Mouse (Mus musculus) retina, adult 2 months (tissue): Measurements from ENCODE around the gene Pqlc2.

Experiments
- DNase-seq: peaks from one replicate; pipeline ENCODE4 v3.0.0-alpha.2; 2012; ENCODE audit warnings: low read depth, low spot score

Gene Pqlc2

GRCm38 (mm10) chr4:139305521-139305920, 5.0 kb downstream of the Pqlc2 start:
- DNase-seq = no peak

- no peak for DNase-seq
Observed at GRCm38 (mm10) chr4:139302241-139302640, 8.3 kb downstream of the Pqlc2 start.

- no peak for DNase-seq
Observed at GRCm38 (mm10) chr4:139301780-139302179, 8.7 kb downstream of the Pqlc2 start.

- no peak for DNase-seq
Observed at GRCm38 (mm10) chr4:139298671-139299366, 11.7 kb downstream of the Pqlc2 start.

GRCm38 (mm10) chr4:139297566-139297965, 12.9 kb downstream of the Pqlc2 start:
- DNase-seq = no peak

GRCm38 (mm10) chr4:139292038-139292437, 18.5 kb downstream of the Pqlc2 start:
- DNase-seq = no peak

GRCm38 (mm10) chr4:139291099-139291498, 19.4 kb downstream of the Pqlc2 start:
- no peak for DNase-seq

GRCm38 (mm10) chr4:139289017-139289416, 21.5 kb downstream of the Pqlc2 start:
- no peak for DNase-seq

GRCm38 (mm10) chr4:139287122-139287863, 23.2 kb downstream of the Pqlc2 start:
- no peak for DNase-seq

GRCm38 (mm10) chr4:139286234-139286633, 24.3 kb downstream of the Pqlc2 start:
- no peak for DNase-seq

- no peak for DNase-seq
Observed at GRCm38 (mm10) chr4:139284877-139285276, 25.6 kb downstream of the Pqlc2 start.

GRCm38 (mm10) chr4:139282955-139283417, 27.5 kb downstream of the Pqlc2 start:
- DNase-seq = no peak

GRCm38 (mm10) chr4:139281791-139282345, 28.6 kb downstream of the Pqlc2 start:
- no peak for DNase-seq

- no peak for DNase-seq
Observed at GRCm38 (mm10) chr4:139280530-139280929, 30.0 kb downstream of the Pqlc2 start.

GRCm38 (mm10) chr4:139276411-139276810, 34.1 kb downstream of the Pqlc2 start:
- DNase-seq = no peak

- no peak for DNase-seq
Observed at GRCm38 (mm10) chr4:139274573-139274972, 35.9 kb downstream of the Pqlc2 start.

- DNase-seq = no peak
Observed at GRCm38 (mm10) chr4:139272951-139273680, 37.4 kb downstream of the Pqlc2 start.

- no peak for DNase-seq
Observed at GRCm38 (mm10) chr4:139271562-139271961, 38.9 kb downstream of the Pqlc2 start.

GRCm38 (mm10) chr4:139270168-139270567, 40.3 kb downstream of the Pqlc2 start:
- no peak for DNase-seq

GRCm38 (mm10) chr4:139268242-139268641, 42.3 kb downstream of the Pqlc2 start:
- no peak for DNase-seq

GRCm38 (mm10) chr4:139267335-139267734, 43.2 kb downstream of the Pqlc2 start:
- no peak for DNase-seq

GRCm38 (mm10) chr4:139266500-139266865, 44.0 kb downstream of the Pqlc2 start:
- no peak for DNase-seq
